ENCODE assay signal across 8 mouse cellular contexts in genomic region chr9:59692145-59692544, GRCm38 (mm10). TPM values are rescaled to one million over a fixed set of nuclear protein-coding genes. Genes with fewer than 3 reads are reported as not detected.
DNase-seq lines count a peak whose midpoint lies in the region; ATAC-seq and TF ChIP-seq lines count a peak whose summit lies in the region.

No protein-coding gene starts in this region.

- peak overlapping the region; percentile 83 for H3K4me2 ChIP-seq in heart, embryonic 15.5 days
- H3K4me2 ChIP-seq in stomach, postnatal 0 days (replicated peaks; ENCODE audit: low read depth): peak overlapping the region; percentile 62

- no peak for TF ChIP-seq EP300 in stomach, postnatal 0 days (optimal IDR thresholded peaks at IDR 0.05)

- no peak for TF ChIP-seq CTCF in stomach, postnatal 0 days (IDR thresholded peaks at IDR 0.05; ENCODE audit: low read depth)

- ATAC-seq in megakaryocyte, adult 5-6 weeks (ENCODE audit: poor library complexity, severe bottlenecking): no peak
- ATAC-seq in heart, embryonic 15.5 days (replicated peaks; ENCODE audit: insufficient number of reproducible peaks, insufficient read depth, low FRiP score, low read depth): peak; percentile 41; the same call in 1 of the 2 replicates
- peak; percentile 34; the same call in 1 of the 2 replicates for ATAC-seq in megakaryocyte-erythroid progenitor cell, adult 5-6 weeks (replicated peaks; ENCODE audit: low FRiP score, low TSS enrichment, poor library complexity, severe bottlenecking)
- ATAC-seq in stomach, postnatal 0 days (ENCODE audit: low FRiP score, low TSS enrichment): peak; percentile 27

- peaks cover 35% of the 10 kb centered on the region for H3K4me1 ChIP-seq in megakaryocyte, embryonic 14.5 days
- peaks cover 29% of the 10 kb centered on the region for H3K4me1 ChIP-seq in heart, embryonic 15.5 days (replicated peaks)
- H3K4me1 ChIP-seq in stomach, postnatal 0 days (replicated peaks; ENCODE audit: control insufficient read depth, insufficient read depth): peaks cover 13% of the 10 kb centered on the region

- peak overlapping the region; percentile 89 for H3K27ac ChIP-seq in heart, embryonic 15.5 days
- H3K27ac ChIP-seq in stomach, postnatal 0 days (replicated peaks): peak overlapping the region; percentile 82

- H3K27me3 ChIP-seq in megakaryocyte, embryonic 14.5 days (replicated peaks): peaks cover 38% of the 10 kb centered on the region
- H3K27me3 ChIP-seq in heart, embryonic 15.5 days: no peaks in the 10 kb centered on the region
- no peaks in the 10 kb centered on the region for H3K27me3 ChIP-seq in stomach, postnatal 0 days (ENCODE audit: control insufficient read depth, insufficient read depth, low read length)

- H3K4me3 ChIP-seq in megakaryocyte, embryonic 14.5 days (replicated peaks): peak overlapping the region; percentile 2
- peak overlapping the region; percentile 45 for H3K4me3 ChIP-seq in heart, embryonic 15.5 days
- peak overlapping the region; percentile 33 for H3K4me3 ChIP-seq in stomach, postnatal 0 days (ENCODE audit: low read depth, low read length)

- peak; percentile 69 to 78 for DNase-seq in cerebellum, postnatal 14 days
- DNase-seq in left cerebral cortex, postnatal 10 days (ENCODE audit: extremely low spot score in 1 of 2, low spot score in 2 of 2): peak; percentile 48 to 79
- DNase-seq in stomach, postnatal 0 days (ENCODE audit: low spot score): no peak
- DNase-seq in spleen, postnatal 14 days (ENCODE audit: low spot score in 2 of 2): no peak

- peak overlapping the region; percentile 46 for H3K9ac ChIP-seq in heart, embryonic 15.5 days
- 0 out of 2 replicates have a peak overlapping the region, but pooled peaks have one; percentile 43 for H3K9ac ChIP-seq in stomach, postnatal 0 days (ENCODE audit: low read length)

- 43% methylated on average over 9 of the region's 9 CpGs for WGBS in heart, embryonic 15.5 days
- WGBS in stomach, postnatal 0 days: 38% methylated on average over 9 of the region's 9 CpGs

- no peaks in the 10 kb centered on the region for H3K36me3 ChIP-seq in megakaryocyte, embryonic 14.5 days (replicated peaks; ENCODE audit: low read length)
- H3K36me3 ChIP-seq in heart, embryonic 15.5 days: no peaks in the 10 kb centered on the region
- no peaks in the 10 kb centered on the region for H3K36me3 ChIP-seq in stomach, postnatal 0 days (ENCODE audit: control insufficient read depth, insufficient read depth, low read length)

- peaks cover 4% of the 10 kb centered on the region for H3K9me3 ChIP-seq in megakaryocyte, embryonic 14.5 days
- no peaks in the 10 kb centered on the region for H3K9me3 ChIP-seq in heart, embryonic 15.5 days (replicated peaks)
- no peaks in the 10 kb centered on the region for H3K9me3 ChIP-seq in stomach, postnatal 0 days (ENCODE audit: control insufficient read depth, low read length)

- intact Hi-C loops in left cerebral cortex, postnatal 10 days (cut with DNase I): no loop called here

RNA-seq across cellular contexts. Expression of gene Gramd2, which starts 12.2 kb away (rescaled TPM):
- not detected in 2 replicates for polyA plus RNA-seq in megakaryocyte, embryonic 14.5 days (2012; ENCODE audit: insufficient read depth, low replicate concordance)
- total RNA-seq in megakaryocyte, adult 5-6 weeks (2015): 0.58 and 0.66 TPM in 2 replicates
- total RNA-seq in megakaryocyte, adult 5-6 weeks (2017): 0.88 and 1.3 TPM in 2 replicates
- polyA plus RNA-seq in heart, embryonic 15.5 days (2015; fragmentation: Nextera tagmentation; extraction: Ambion mirVana): 0.31 and 0.65 TPM in 2 replicates
- 10 to 100 TPM; 13.3 to 14.6 TPM for total RNA-seq in left cerebral cortex, postnatal 10 days (2021)
- not detected in 2 replicates for total RNA-seq in megakaryocyte-erythroid progenitor cell, adult 5-6 weeks (2014; fragmentation: Nextera tagmentation)
- not detected in 2 replicates for total RNA-seq in megakaryocyte-erythroid progenitor cell, adult 5-6 weeks (2017)
- 5.9 and 6.7 TPM in 2 replicates for polyA plus RNA-seq in stomach, postnatal 0 days (2015; fragmentation: Nextera tagmentation; extraction: Ambion mirVana)

RNA-seq across cellular contexts. Expression of gene Pkm, which starts 36.0 kb away (rescaled TPM):
- polyA plus RNA-seq in megakaryocyte, embryonic 14.5 days (2012; ENCODE audit: insufficient read depth, low replicate concordance): 2,403 and 2,627 TPM in 2 replicates
- 192 and 215 TPM in 2 replicates for total RNA-seq in megakaryocyte, adult 5-6 weeks (2015)
- total RNA-seq in megakaryocyte, adult 5-6 weeks (2017): 908 and 975 TPM in 2 replicates
- 1,637 and 1,814 TPM in 2 replicates for polyA plus RNA-seq in heart, embryonic 15.5 days (2015; fragmentation: Nextera tagmentation; extraction: Ambion mirVana)
- total RNA-seq in left cerebral cortex, postnatal 10 days (2021): 100 to 1,000 TPM; 687 to 749 TPM
- total RNA-seq in megakaryocyte-erythroid progenitor cell, adult 5-6 weeks (2014; fragmentation: Nextera tagmentation): 7.4 and 27.8 TPM in 2 replicates
- total RNA-seq in megakaryocyte-erythroid progenitor cell, adult 5-6 weeks (2017): 29.6 and 62.7 TPM in 2 replicates
- polyA plus RNA-seq in stomach, postnatal 0 days (2015; fragmentation: Nextera tagmentation; extraction: Ambion mirVana): 472 and 500 TPM in 2 replicates

RNA-seq across cellular contexts. Expression of gene Senp8, which starts 58.4 kb away (rescaled TPM):
- polyA plus RNA-seq in megakaryocyte, embryonic 14.5 days (2012; ENCODE audit: insufficient read depth, low replicate concordance): 0.40 TPM in 1 of 2 replicates, not detected in the other
- total RNA-seq in megakaryocyte, adult 5-6 weeks (2015): 4.1 and 7.5 TPM in 2 replicates
- total RNA-seq in megakaryocyte, adult 5-6 weeks (2017): 4.2 and 4.8 TPM in 2 replicates
- 10.5 and 10.6 TPM in 2 replicates for polyA plus RNA-seq in heart, embryonic 15.5 days (2015; fragmentation: Nextera tagmentation; extraction: Ambion mirVana)
- 1 to 10 TPM; 5.0 to 6.3 TPM for total RNA-seq in left cerebral cortex, postnatal 10 days (2021)
- total RNA-seq in megakaryocyte-erythroid progenitor cell, adult 5-6 weeks (2014; fragmentation: Nextera tagmentation): 3.3 and 3.6 TPM in 2 replicates
- 3.8 and 5.6 TPM in 2 replicates for total RNA-seq in megakaryocyte-erythroid progenitor cell, adult 5-6 weeks (2017)
- polyA plus RNA-seq in stomach, postnatal 0 days (2015; fragmentation: Nextera tagmentation; extraction: Ambion mirVana): 4.2 and 4.3 TPM in 2 replicates

RNA-seq across cellular contexts. Expression of gene Myo9a, which starts 58.6 kb away (rescaled TPM):
- 0.10 and 0.49 TPM in 2 replicates for polyA plus RNA-seq in megakaryocyte, embryonic 14.5 days (2012; ENCODE audit: insufficient read depth, low replicate concordance)
- total RNA-seq in megakaryocyte, adult 5-6 weeks (2015): 18.0 and 19.0 TPM in 2 replicates
- 32.4 and 38.7 TPM in 2 replicates for total RNA-seq in megakaryocyte, adult 5-6 weeks (2017)
- 7.7 and 9.1 TPM in 2 replicates for polyA plus RNA-seq in heart, embryonic 15.5 days (2015; fragmentation: Nextera tagmentation; extraction: Ambion mirVana)
- total RNA-seq in left cerebral cortex, postnatal 10 days (2021): 10 to 100 TPM; 71.7 to 75.9 TPM
- total RNA-seq in megakaryocyte-erythroid progenitor cell, adult 5-6 weeks (2014; fragmentation: Nextera tagmentation): 12.0 and 19.4 TPM in 2 replicates
- 11.8 and 15.9 TPM in 2 replicates for total RNA-seq in megakaryocyte-erythroid progenitor cell, adult 5-6 weeks (2017)
- 3.8 and 4.0 TPM in 2 replicates for polyA plus RNA-seq in stomach, postnatal 0 days (2015; fragmentation: Nextera tagmentation; extraction: Ambion mirVana)

Comparison
In these comparisons a context has a peak if more than half of its experiments do, and no peak if none do; other contexts are left out.
1. DNase-seq: peak in cerebellum, postnatal 14 days (2 of 2) and left cerebral cortex, postnatal 10 days (2 of 2); none in stomach, postnatal 0 days (single experiment) and spleen, postnatal 14 days (0 of 2).
2. RNA of gene Gramd2, which starts 12.2 kb away (total RNA-seq): 13.3 to 14.6 TPM in left cerebral cortex, postnatal 10 days; 0.58 to 1.3 TPM in megakaryocyte, adult 5-6 weeks and not detected in megakaryocyte-erythroid progenitor cell, adult 5-6 weeks; every median in the first group is over 4 times any median in the second.
3. Peak in every context shown above with its lines, with median percentiles within 50 percentile points of each other: H3K4me3 ChIP-seq.